Mouse (Mus musculus): ENCODE data around the gene Adrb1. TPM values are rescaled to one million over a fixed set of nuclear protein-coding genes. Genes with fewer than 3 reads are reported as not detected.

Gene Adrb1
- total RNA-seq, 1 experiment = 0.36 TPM

- in situ Hi-C loops (cut with MboI; ENCODE audit: low sequenced_read_pairs in 2 of 2, unreplicated experiment in 2 of 2) = no loop called here
- Histone ChIP-seq H3K4me3 (ENCODE audit: insufficient read depth in 1 of 2, low read depth in 1 of 2, low read length in 2 of 2, poor library complexity in 1 of 2, severe bottlenecking in 1 of 2) (no peak overlapping the region), H3K4me1 (ENCODE audit: control insufficient read depth in 2 of 2, insufficient read depth in 2 of 2, low read length in 2 of 2, poor library complexity in 1 of 2) (peaks cover 0 to 2% of the 10 kb centered on the region in 2 experiments; a peak in 1 of 4 replicates), H3K9me3 (ENCODE audit: control insufficient read depth, insufficient read depth, low read depth, low read length) (no peaks in the 10 kb centered on the region), H3K9ac (ENCODE audit: insufficient read depth, low read depth, low read length, poor library complexity, severe bottlenecking) (no peak overlapping the region), H3K36me3 (ENCODE audit: control insufficient read depth, insufficient read depth, low read length, poor library complexity, severe bottlenecking) (no peaks in the 10 kb centered on the region), H3K27ac (ENCODE audit: insufficient read depth, low read depth, low read length, poor library complexity, severe bottlenecking) (no peak overlapping the region)
- no peak for DNase-seq (ENCODE audit: low read depth, low spot score)
- no peak for TF ChIP-seq HCFC1 (IDR thresholded peaks at IDR 0.05; ENCODE audit: borderline replicate concordance, insufficient read depth, low read length)
- TF ChIP-seq ZNF384 (IDR thresholded peaks at IDR 0.05; ENCODE audit: low read depth, low read length) = no peak
- no peak for TF ChIP-seq MAFK (IDR thresholded peaks at IDR 0.05; ENCODE audit: insufficient read depth, low read depth, low read length)
- TF ChIP-seq ZC3H11A (IDR thresholded peaks at IDR 0.05; ENCODE audit: borderline replicate concordance, low read depth, low read length) = no peak
- TF ChIP-seq CHD2 (IDR thresholded peaks at IDR 0.05; ENCODE audit: low read depth, low read length) = no peak
Observed at GRCm38 (mm10) chr19:56682843-56683242, 39.2 kb upstream of the Adrb1 start.

- H3K9ac ChIP-seq (ENCODE audit: insufficient read depth, low read depth, low read length, poor library complexity, severe bottlenecking) = no peak overlapping the region
- no peak for TF ChIP-seq MAFK (IDR thresholded peaks at IDR 0.05; ENCODE audit: insufficient read depth, low read depth, low read length)
- no peaks in the 10 kb centered on the region for H3K36me3 ChIP-seq (ENCODE audit: control insufficient read depth, insufficient read depth, low read length, poor library complexity, severe bottlenecking)
- no peaks in the 10 kb centered on the region for H3K9me3 ChIP-seq (ENCODE audit: control insufficient read depth, insufficient read depth, low read depth, low read length)
- in situ Hi-C loops (cut with MboI; ENCODE audit: low sequenced_read_pairs in 2 of 2, unreplicated experiment in 2 of 2) = no loop called here
- H3K4me3 ChIP-seq (ENCODE audit: insufficient read depth in 1 of 2, low read depth in 1 of 2, low read length in 2 of 2, poor library complexity in 1 of 2, severe bottlenecking in 1 of 2) = no peak overlapping the region
- H3K27ac ChIP-seq (ENCODE audit: insufficient read depth, low read depth, low read length, poor library complexity, severe bottlenecking) = no peak overlapping the region
- DNase-seq (ENCODE audit: low read depth, low spot score) = no peak
- peaks cover 2 to 4% of the 10 kb centered on the region in 2 experiments; a peak in 2 of 4 replicates for H3K4me1 ChIP-seq (ENCODE audit: control insufficient read depth in 2 of 2, insufficient read depth in 2 of 2, low read length in 2 of 2, poor library complexity in 1 of 2)
Observed at GRCm38 (mm10) chr19:56685515-56685914, 36.5 kb upstream of the Adrb1 start.

- no peak for TF ChIP-seq ZNF384 (IDR thresholded peaks at IDR 0.05; ENCODE audit: low read depth, low read length)
- no peak for TF ChIP-seq CHD2 (IDR thresholded peaks at IDR 0.05; ENCODE audit: low read depth, low read length)
- TF ChIP-seq ZC3H11A (IDR thresholded peaks at IDR 0.05; ENCODE audit: borderline replicate concordance, low read depth, low read length) = no peak
- TF ChIP-seq HCFC1 (IDR thresholded peaks at IDR 0.05; ENCODE audit: borderline replicate concordance, insufficient read depth, low read length) = no peak
- TF ChIP-seq MAFK (IDR thresholded peaks at IDR 0.05; ENCODE audit: insufficient read depth, low read depth, low read length) = no peak
- in situ Hi-C loops (cut with MboI; ENCODE audit: low sequenced_read_pairs in 2 of 2, unreplicated experiment in 2 of 2) = no loop called here
- DNase-seq (ENCODE audit: low read depth, low spot score) = no peak
Observed at GRCm38 (mm10) chr19:56686218-56686617, 35.8 kb upstream of the Adrb1 start.

GRCm38 (mm10) chr19:56687026-56687635, 34.9 kb upstream of the Adrb1 start:
- no peak for DNase-seq (ENCODE audit: low read depth, low spot score)
- H3K27ac ChIP-seq (ENCODE audit: insufficient read depth, low read depth, low read length, poor library complexity, severe bottlenecking) = no peak overlapping the region

More at GRCm38 (mm10) chr19:56686218-56686617, 35.8 kb upstream of the Adrb1 start:
- Histone ChIP-seq H3K4me3 (ENCODE audit: insufficient read depth in 1 of 2, low read depth in 1 of 2, low read length in 2 of 2, poor library complexity in 1 of 2, severe bottlenecking in 1 of 2) (no peak overlapping the region), H3K4me1 (ENCODE audit: control insufficient read depth in 2 of 2, insufficient read depth in 2 of 2, low read length in 2 of 2, poor library complexity in 1 of 2) (peaks cover 2 to 4% of the 10 kb centered on the region in 2 experiments; a peak in 2 of 4 replicates), H3K9ac (ENCODE audit: insufficient read depth, low read depth, low read length, poor library complexity, severe bottlenecking) (no peak overlapping the region), H3K36me3 (ENCODE audit: control insufficient read depth, insufficient read depth, low read length, poor library complexity, severe bottlenecking) (no peaks in the 10 kb centered on the region), H3K27ac (ENCODE audit: insufficient read depth, low read depth, low read length, poor library complexity, severe bottlenecking) (no peak overlapping the region), H3K9me3 (ENCODE audit: control insufficient read depth, insufficient read depth, low read depth, low read length) (no peaks in the 10 kb centered on the region)

More at GRCm38 (mm10) chr19:56687026-56687635, 34.9 kb upstream of the Adrb1 start:
- in situ Hi-C loops (cut with MboI; ENCODE audit: low sequenced_read_pairs in 2 of 2, unreplicated experiment in 2 of 2) = no loop called here
- H3K4me1 ChIP-seq (ENCODE audit: control insufficient read depth in 2 of 2, insufficient read depth in 2 of 2, low read length in 2 of 2, poor library complexity in 1 of 2) = peaks cover 2 to 4% of the 10 kb centered on the region in 2 experiments; a peak in 2 of 4 replicates
- peak overlapping the region in 1 of 2 experiments; percentile 44; a peak in 1 of 4 replicates for H3K4me3 ChIP-seq (ENCODE audit: insufficient read depth in 1 of 2, low read depth in 1 of 2, low read length in 2 of 2, poor library complexity in 1 of 2, severe bottlenecking in 1 of 2)
- H3K9ac ChIP-seq (ENCODE audit: insufficient read depth, low read depth, low read length, poor library complexity, severe bottlenecking) = no peak overlapping the region
- TF ChIP-seq MAFK (IDR thresholded peaks at IDR 0.05; ENCODE audit: insufficient read depth, low read depth, low read length) (no peak), ZC3H11A (IDR thresholded peaks at IDR 0.05; ENCODE audit: borderline replicate concordance, low read depth, low read length) (no peak), ZNF384 (IDR thresholded peaks at IDR 0.05; ENCODE audit: low read depth, low read length) (no peak), CHD2 (IDR thresholded peaks at IDR 0.05; ENCODE audit: low read depth, low read length) (no peak), HCFC1 (IDR thresholded peaks at IDR 0.05; ENCODE audit: borderline replicate concordance, insufficient read depth, low read length) (no peak)
- no peaks in the 10 kb centered on the region for H3K36me3 ChIP-seq (ENCODE audit: control insufficient read depth, insufficient read depth, low read length, poor library complexity, severe bottlenecking)
- H3K9me3 ChIP-seq (ENCODE audit: control insufficient read depth, insufficient read depth, low read depth, low read length) = no peaks in the 10 kb centered on the region

Measured in ES-E14 (cell line).